Mouse (Mus musculus): Measurements from ENCODE around the gene Dcst1. TPM values are rescaled to one million over a fixed set of nuclear protein-coding genes. Genes with fewer than 3 reads are reported as not detected.
A peak's percentile ranks its signal among the peaks of the same experiment; 100 is the strongest.

Dcst1 gene
- polyA plus RNA-seq, 2 experiments, result 0.03 TPM; not detected in 1

DNA sequence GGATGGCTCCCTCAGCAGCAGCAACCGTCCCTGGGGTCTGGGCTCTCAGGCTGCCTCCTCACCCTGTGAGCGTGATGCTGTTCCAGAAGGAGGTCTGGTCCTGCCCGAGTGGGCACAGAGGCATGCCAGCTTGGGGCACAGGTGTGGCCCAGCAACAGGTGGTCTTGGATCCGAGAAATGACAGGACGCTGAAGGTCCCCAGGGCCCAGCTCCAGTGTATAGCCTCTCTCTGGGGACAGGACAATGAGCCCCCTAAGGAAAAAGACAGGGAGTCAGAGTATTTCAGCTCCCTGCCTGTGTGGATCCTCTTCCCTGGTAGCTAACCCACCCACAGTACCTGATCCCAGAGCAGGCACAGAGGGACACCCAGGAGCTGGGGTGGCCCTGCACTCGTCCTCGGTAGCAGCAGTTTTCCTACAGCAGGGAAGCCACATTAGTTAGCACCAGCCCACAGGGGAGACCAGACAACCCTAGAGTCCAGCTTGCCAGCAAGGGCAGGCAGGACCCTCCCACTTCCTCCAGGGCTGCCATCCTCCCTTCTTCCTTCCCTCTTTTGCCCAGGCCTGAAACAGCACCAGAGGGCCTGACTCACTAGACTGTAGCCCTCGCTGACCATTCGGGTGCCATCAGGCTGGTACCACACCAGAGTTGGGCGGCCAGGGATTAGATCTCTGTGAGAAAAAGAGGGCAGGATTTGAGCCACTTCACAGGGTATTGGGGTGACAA is 18.1 kb downstream of the Dcst1 start:
- Histone ChIP-seq H3K4me3 (ENCODE audit: insufficient read depth in 1 of 2, low read depth in 2 of 2, low read length in 2 of 2) (no peak overlapping the region), H3K9me3 (ENCODE audit: control insufficient read depth, low read length) (no peaks in the 10 kb centered on the region), H3K36me3 (replicated peaks; ENCODE audit: control insufficient read depth, insufficient read depth, low read depth) (no peaks in the 10 kb centered on the region), H3K4me2 (ENCODE audit: low read depth) (no peak overlapping the region), H3K4me1 (replicated peaks; ENCODE audit: control insufficient read depth in 2 of 2, insufficient read depth in 2 of 2, low read length in 1 of 2) (no peaks in the 10 kb centered on the region; a peak in 1 of 4 replicates), H3K9ac (replicated peaks) (no peak overlapping the region), H3K27ac (no peak overlapping the region), H3K27me3 (ENCODE audit: control insufficient read depth, insufficient read depth, low read length) (peaks cover 29% of the 10 kb centered on the region)
- WGBS (ENCODE audit: insufficient replicate concordance), result 51% methylated on average over 10 of the region's 10 CpGs
- DNase-seq (ENCODE audit: low read depth in 3 of 3, low spot score in 3 of 3) (no peak), ATAC-seq (ENCODE audit: insufficient read depth) (no peak)
- TF ChIP-seq EP300 (IDR thresholded peaks at IDR 0.05; ENCODE audit: low read depth) (no peak), CTCF (IDR thresholded peaks at IDR 0.05; ENCODE audit: low read depth) (no peak)

DNA sequence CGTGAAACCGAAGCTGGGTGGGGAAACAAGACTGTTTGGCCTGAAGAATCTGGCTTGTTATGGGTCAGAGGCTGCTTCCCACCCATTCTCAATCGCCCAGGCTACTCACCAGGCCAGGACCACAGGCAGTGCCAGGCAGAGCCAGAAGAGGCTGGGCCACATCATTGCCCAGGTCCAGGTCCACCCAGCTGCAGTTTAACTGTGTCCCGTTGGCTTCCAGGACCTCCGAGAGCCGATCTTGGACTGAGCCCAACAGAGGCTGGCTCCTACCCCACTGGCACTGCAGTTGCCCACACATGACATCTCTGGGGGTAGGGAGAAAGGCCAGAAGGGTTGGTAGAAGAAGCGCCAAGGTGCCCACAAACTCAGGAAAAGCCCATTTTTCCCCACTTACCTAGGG is 21.8 kb downstream of the Dcst1 start:
- no peak overlapping the region for H3K4me2 ChIP-seq (ENCODE audit: low read depth)
- H3K36me3 ChIP-seq (replicated peaks; ENCODE audit: control insufficient read depth, insufficient read depth, low read depth), result no peaks in the 10 kb centered on the region
- H3K4me1 ChIP-seq (replicated peaks; ENCODE audit: control insufficient read depth in 2 of 2, insufficient read depth in 2 of 2, low read length in 1 of 2), result no peaks in the 10 kb centered on the region
- peaks cover under 1% of the 10 kb centered on the region for H3K27me3 ChIP-seq (ENCODE audit: control insufficient read depth, insufficient read depth, low read length)
- DNase-seq (ENCODE audit: low read depth in 3 of 3, low spot score in 3 of 3), result no peak
- no peaks in the 10 kb centered on the region for H3K9me3 ChIP-seq (ENCODE audit: control insufficient read depth, low read length)
- 74% methylated on average over 7 of the region's 7 CpGs for WGBS (ENCODE audit: insufficient replicate concordance)
- ATAC-seq (ENCODE audit: insufficient read depth), result no peak
- no peak overlapping the region for H3K9ac ChIP-seq (replicated peaks)
- no peak overlapping the region for H3K27ac ChIP-seq
- H3K4me3 ChIP-seq (ENCODE audit: insufficient read depth in 1 of 2, low read depth in 2 of 2, low read length in 2 of 2), result no peak overlapping the region
- no peak for TF ChIP-seq EP300 (IDR thresholded peaks at IDR 0.05; ENCODE audit: low read depth)
- no peak for TF ChIP-seq CTCF (IDR thresholded peaks at IDR 0.05; ENCODE audit: low read depth)

DNA sequence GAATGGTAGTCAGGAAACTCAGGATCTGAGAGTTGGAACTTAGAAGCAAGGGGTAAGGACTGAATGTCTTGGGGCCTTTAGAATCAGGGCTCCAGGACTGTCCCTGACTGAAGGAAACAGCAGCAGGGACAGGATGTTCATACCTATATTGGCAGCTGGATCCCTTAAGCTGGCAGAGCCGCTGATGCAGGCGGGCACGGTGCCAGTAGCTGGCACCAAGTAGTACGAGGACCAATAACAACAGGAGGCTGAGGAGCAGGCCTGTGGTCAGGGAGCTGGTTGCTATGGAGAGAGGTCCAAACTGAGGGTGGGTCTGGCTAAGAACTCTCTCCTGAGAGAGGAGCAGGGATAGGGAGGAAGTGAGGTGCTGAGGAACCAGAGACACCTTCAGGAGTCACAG is 23.3 kb downstream of the Dcst1 start:
- no peak for DNase-seq (ENCODE audit: low read depth in 3 of 3, low spot score in 3 of 3)
- H3K4me2 ChIP-seq (ENCODE audit: low read depth), result no peak overlapping the region
- no peaks in the 10 kb centered on the region for H3K9me3 ChIP-seq (ENCODE audit: control insufficient read depth, low read length)
- no peak overlapping the region for H3K4me3 ChIP-seq (ENCODE audit: insufficient read depth in 1 of 2, low read depth in 2 of 2, low read length in 2 of 2)
- ATAC-seq (ENCODE audit: insufficient read depth), result no peak
- WGBS (ENCODE audit: insufficient replicate concordance), result 80% methylated on average over 4 of the region's 4 CpGs
- H3K27ac ChIP-seq, result no peak overlapping the region
- no peak for TF ChIP-seq EP300 (IDR thresholded peaks at IDR 0.05; ENCODE audit: low read depth)
- no peak for TF ChIP-seq CTCF (IDR thresholded peaks at IDR 0.05; ENCODE audit: low read depth)
- no peak overlapping the region for H3K9ac ChIP-seq (replicated peaks)
- H3K36me3 ChIP-seq (replicated peaks; ENCODE audit: control insufficient read depth, insufficient read depth, low read depth), result no peaks in the 10 kb centered on the region
- H3K27me3 ChIP-seq (ENCODE audit: control insufficient read depth, insufficient read depth, low read length), result peaks cover 6% of the 10 kb centered on the region
- no peaks in the 10 kb centered on the region; a peak in 1 of 4 replicates for H3K4me1 ChIP-seq (replicated peaks; ENCODE audit: control insufficient read depth in 2 of 2, insufficient read depth in 2 of 2, low read length in 1 of 2)

DNA sequence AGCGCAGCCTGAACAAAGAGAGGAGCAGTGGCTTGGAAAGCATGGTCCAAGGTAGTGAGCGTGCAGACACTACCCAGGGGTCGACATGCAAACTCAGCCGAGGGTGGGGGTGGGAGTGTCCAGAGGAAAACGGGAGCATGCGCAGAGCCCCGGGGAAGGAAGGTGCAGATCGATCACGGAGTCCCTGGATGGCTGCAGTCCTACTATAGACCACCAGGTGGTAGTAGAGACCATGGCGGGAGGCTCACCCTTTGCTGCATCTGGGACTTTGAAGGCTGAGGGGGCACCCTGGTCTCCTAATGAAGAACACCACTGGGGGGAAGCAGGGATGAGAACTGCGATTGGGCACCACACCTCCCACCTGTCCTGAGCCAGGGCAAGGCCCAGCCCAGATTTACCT is 24.6 kb downstream of the Dcst1 start:
- Histone ChIP-seq H3K36me3 (replicated peaks; ENCODE audit: control insufficient read depth, insufficient read depth, low read depth) (no peaks in the 10 kb centered on the region), H3K27ac (no peak overlapping the region), H3K9me3 (ENCODE audit: control insufficient read depth, low read length) (no peaks in the 10 kb centered on the region), H3K4me3 (ENCODE audit: insufficient read depth in 1 of 2, low read depth in 2 of 2, low read length in 2 of 2) (no peak overlapping the region; a peak in 1 of 4 replicates), H3K4me2 (ENCODE audit: low read depth) (peak overlapping the region; percentile 35; the same call in 1 of the 2 replicates), H3K27me3 (ENCODE audit: control insufficient read depth, insufficient read depth, low read length) (peaks cover 6% of the 10 kb centered on the region), H3K4me1 (replicated peaks; ENCODE audit: control insufficient read depth in 2 of 2, insufficient read depth in 2 of 2, low read length in 1 of 2) (no peaks in the 10 kb centered on the region; a peak in 1 of 4 replicates), H3K9ac (replicated peaks) (no peak overlapping the region)
- TF ChIP-seq CTCF (IDR thresholded peaks at IDR 0.05; ENCODE audit: low read depth), result peak; percentile 97
- TF ChIP-seq EP300 (IDR thresholded peaks at IDR 0.05; ENCODE audit: low read depth), result no peak
- 12% methylated on average over 11 of the region's 11 CpGs for WGBS (ENCODE audit: insufficient replicate concordance)
- no peak for DNase-seq (ENCODE audit: low read depth in 3 of 3, low spot score in 3 of 3)
- ATAC-seq (ENCODE audit: insufficient read depth), result no peak

DNA sequence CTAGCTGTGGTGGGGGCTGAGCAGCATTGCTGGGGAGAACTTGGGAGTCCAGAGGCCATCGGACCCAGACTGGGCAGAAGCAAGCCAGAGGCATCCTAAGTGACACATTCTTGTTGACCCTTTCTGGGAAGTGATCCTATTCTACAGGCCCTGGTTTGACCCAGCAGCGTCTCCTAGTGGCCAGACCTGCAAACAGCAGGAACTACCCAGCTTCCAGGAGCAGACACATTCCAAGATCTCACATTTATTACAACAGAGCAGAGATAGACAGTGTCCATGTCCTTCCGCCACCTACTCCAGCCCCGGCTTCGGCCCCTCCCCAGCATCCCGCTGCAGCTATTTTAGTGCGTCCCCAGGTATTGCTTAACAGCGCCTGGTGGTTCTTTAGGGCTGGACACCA is 25.6 kb downstream of the Dcst1 start:
- Histone ChIP-seq H3K4me2 (ENCODE audit: low read depth) (no peak overlapping the region), H3K36me3 (replicated peaks; ENCODE audit: control insufficient read depth, insufficient read depth, low read depth) (no peaks in the 10 kb centered on the region), H3K27ac (no peak overlapping the region), H3K4me1 (replicated peaks; ENCODE audit: control insufficient read depth in 2 of 2, insufficient read depth in 2 of 2, low read length in 1 of 2) (no peaks in the 10 kb centered on the region; a peak in 1 of 4 replicates), H3K27me3 (ENCODE audit: control insufficient read depth, insufficient read depth, low read length) (peaks cover 6% of the 10 kb centered on the region), H3K4me3 (ENCODE audit: insufficient read depth in 1 of 2, low read depth in 2 of 2, low read length in 2 of 2) (no peak overlapping the region), H3K9me3 (ENCODE audit: control insufficient read depth, low read length) (no peaks in the 10 kb centered on the region), H3K9ac (replicated peaks) (no peak overlapping the region)
- no peak for ATAC-seq (ENCODE audit: insufficient read depth)
- TF ChIP-seq EP300 (IDR thresholded peaks at IDR 0.05; ENCODE audit: low read depth), result no peak
- TF ChIP-seq CTCF (IDR thresholded peaks at IDR 0.05; ENCODE audit: low read depth), result peak; percentile 91
- no peak for DNase-seq (ENCODE audit: low read depth in 3 of 3, low spot score in 3 of 3)
- 35% methylated on average over 8 of the region's 8 CpGs for WGBS (ENCODE audit: insufficient replicate concordance)
